Mouse (Mus musculus) thymus, postnatal 10 days (tissue): Measurements from ENCODE around the gene Wdr24.
"Not testable (repeated sequence)": the region's sequence is repeated elsewhere in the genome, so short reads cannot be mapped to it uniquely, and the experiment has no call there.

Experiments
- DNase-seq, 2 experiments: peaks; one replicate each; pipeline ENCODE4 v3.0.0; 2021; ENCODE audit warnings: low spot score in 2 of 2

Gene Wdr24

GRCm38 (mm10) chr17:25860229-25860628, 36.8 kb downstream of the Wdr24 start:
- DNase-seq, result no peak

DNA sequence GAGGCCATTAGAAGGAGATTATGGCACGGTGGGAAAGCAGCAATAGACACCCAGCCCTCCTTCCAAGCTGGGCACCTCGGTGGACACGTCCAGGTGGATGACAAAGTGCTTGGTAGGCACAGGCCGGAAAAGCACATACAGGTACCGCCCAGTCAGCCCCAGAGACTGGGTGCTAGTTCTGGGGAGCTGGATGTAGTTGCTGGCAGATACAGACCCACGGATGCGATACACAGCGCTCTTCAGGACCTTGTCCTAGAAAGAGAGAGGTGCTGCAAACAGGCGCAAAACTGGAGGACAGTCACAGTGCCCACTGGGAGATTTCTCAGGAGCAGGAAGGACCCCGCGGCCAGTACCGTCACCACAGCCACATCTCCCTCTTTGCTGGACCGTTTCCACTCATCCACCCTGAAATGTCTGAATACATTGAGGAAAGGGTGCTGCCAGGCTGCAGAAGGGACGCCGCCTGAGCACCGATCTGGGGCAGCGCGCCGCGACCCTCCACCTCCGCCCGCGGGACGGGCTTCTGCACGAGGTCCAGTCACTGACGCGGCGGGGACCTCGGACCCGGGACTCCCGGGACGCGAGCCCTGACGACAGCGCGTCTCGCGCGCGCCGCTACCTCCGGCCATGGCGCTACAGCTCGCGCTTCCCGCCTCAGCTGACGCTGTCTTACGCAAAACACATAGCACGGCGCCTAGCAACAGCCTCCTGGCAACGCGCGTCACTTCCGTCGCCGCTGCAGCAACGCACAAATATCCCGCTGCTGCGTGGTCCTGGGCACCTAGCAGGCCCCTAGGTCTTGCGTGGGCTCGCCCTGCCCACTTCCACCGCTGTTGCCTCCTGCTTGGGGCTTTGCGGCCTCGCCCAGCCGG, 37.6 kb downstream of the Wdr24 start, which contains the start of gene Wdr90:
Wdr90 (minus strand) TSS at position 670 of the 872 bp plus-strand sequence.
- DNase-seq, result peak; percentile 81

DNA sequence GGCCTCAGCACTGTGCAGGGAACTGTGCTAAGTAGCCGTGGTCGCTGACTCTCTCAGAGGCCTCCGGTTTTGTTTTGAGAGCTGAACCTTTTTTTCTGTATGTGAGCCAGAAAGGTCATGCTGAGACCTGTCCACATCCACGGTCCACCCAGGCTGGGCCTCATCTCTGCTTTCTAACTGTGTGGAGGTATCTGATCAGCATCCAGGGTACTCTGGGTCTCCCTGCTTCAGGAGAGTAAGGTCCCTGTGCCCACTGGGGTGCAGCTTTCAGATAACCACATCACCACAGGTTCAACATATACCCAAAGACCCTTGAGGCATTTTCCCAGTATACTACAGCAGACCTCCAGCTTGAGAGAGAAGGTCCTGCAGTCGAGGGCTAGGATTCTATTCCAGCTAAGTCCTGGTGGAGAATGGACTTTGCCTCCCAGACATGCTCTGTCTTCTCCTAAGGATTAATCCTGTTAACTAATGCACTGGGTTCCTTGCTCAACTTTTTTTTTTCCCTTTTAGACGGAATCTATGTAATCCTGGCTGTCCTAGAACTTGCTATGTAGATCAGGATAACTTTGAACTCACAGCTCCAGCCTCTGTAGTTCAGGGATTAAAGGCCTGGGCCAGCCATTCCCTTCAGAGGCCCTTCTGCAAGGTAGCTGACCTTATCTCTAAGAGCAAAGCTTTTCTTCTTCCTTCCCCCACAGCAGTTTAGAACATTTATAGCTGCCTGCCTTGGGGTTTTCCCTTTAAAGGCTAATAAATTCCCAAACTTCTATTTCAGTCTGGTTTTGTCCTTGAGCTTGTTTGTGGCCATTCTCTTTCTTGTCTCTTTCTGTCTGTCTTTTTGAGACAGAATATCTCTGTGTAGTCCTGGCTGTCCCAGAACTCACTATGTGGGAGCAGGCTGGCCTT, 38.5 kb downstream of the Wdr24 start:
- no peak for DNase-seq

GRCm38 (mm10) chr17:25863681-25864080, 40.3 kb downstream of the Wdr24 start:
- no peak for DNase-seq

DNA sequence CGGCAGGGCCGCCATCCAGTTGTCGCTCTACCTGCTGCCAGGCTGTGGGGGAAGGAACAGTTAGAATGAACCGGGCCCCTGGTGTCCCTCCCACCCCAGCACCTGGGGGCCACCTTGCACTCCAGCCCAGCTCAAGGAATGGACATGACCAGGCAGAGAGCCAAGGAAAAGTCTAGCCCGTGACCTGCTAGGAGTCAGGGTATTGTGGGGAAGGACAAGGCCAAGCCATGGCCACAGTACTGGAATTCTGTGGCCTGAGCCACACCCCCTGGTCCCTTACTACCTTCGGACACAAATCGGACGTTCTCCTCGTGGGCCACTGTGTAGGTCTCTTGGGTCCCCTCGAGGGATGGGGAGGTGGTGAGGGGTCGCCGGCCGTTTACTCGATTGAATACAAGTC, 40.9 kb downstream of the Wdr24 start:
- no peak for DNase-seq

GRCm38 (mm10) chr17:25865288-25865687, 41.9 kb downstream of the Wdr24 start:
- no peak for DNase-seq

DNA sequence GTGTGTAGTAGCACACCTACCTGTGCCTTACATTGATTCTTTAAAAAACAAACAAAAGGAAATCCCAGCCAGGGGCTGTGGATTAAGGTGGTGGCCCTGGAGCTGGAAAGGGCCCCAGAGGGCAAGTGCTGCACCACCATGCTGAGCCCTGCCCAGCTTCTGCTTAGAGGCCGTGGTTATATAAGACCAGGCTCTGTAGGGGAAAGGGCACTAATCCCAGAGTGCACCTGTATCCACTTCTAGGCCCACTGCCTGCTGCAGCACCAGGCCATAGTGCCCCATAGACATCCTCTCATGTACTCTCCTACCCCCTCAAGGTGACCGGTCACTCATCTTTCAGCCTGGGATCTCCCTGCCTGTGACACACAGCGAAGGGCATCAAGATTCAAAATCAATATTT, 42.7 kb downstream of the Wdr24 start:
- DNase-seq, result no peak

- peak in 1 of 2 experiments; percentile 33 for DNase-seq
Observed at GRCm38 (mm10) chr17:25867509-25867835, 44.0 kb downstream of the Wdr24 start.

GRCm38 (mm10) chr17:25867836-25868600, 44.6 kb downstream of the Wdr24 start:
- DNase-seq, result peak in 1 of 2 experiments; percentile 34

DNA sequence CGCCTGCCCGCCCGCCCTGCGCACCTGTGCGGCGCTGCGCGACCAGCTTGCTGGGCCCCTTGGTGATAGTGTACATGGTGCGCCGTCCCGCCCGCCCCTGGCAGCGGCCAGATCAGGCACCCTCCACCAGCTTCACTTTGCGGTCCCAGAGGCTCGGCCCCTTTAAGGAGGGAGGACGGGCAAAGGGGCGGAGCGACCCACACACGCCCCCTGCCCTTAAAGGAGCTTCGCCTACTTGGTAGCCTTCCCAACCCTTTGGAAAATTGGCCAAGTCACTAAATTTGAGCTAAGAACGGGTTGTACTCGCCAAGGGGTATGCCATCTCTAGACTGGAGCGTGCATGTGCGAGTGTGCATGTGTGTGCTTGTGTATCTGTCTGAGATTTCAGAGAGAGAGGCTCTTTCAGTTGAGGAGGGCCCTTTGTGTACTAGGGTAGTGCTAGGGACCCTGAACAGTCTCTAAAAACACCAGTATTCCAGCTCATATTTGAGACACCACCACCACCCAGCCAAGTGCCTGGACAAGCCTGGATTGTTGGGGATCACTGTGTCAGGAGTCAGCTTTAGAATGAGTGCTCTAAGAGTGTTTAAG, 45.3 kb downstream of the Wdr24 start, which contains the start of gene Mcrip2:
Mcrip2 (minus strand) TSS at position 164 of the 591 bp plus-strand sequence.
- peak; percentile 60 to 61 for DNase-seq

- no peak for DNase-seq
Observed at GRCm38 (mm10) chr17:25869498-25869897, 46.1 kb downstream of the Wdr24 start.

DNA sequence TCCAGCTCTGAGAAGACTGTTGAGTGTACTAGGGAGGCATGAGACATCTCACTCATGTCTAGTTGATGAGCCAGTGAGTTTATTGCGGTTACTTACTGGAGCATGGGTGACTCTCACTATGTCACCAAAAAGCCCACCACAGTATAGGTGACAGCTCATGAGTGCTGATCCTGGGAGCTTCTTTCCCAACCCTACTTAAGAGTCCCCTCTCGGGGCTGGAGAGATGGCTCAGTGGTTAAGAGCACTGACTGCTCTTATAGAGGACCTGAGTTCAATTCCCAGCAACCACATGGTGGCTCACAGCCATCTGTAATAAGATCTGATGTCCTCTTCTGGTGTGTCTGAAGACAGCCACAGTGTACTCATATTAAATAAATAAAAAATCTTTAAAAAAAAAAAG, 46.5 kb downstream of the Wdr24 start:
- DNase-seq, result no peak

DNA sequence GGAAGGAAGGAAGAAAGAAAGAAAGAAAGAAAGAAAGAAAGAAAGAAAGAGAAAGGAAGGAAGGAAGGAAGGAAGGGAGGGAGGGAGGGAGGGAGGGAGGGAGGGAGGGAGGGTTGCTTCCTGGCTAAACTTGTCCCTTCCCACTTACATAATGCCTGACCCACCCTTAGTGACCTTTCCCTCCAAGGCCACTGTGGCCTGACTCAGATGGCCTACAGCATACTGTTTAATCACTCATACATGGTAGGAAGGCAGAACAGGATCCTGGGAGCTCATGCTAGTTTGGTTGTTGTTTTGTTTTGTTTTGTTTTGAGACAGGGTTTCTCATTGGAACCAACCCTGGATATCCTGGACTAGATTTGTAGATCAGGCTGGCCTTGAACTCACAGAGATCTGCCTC, 48.1 kb downstream of the Wdr24 start:
- DNase-seq, result not testable (repeated sequence)

DNA sequence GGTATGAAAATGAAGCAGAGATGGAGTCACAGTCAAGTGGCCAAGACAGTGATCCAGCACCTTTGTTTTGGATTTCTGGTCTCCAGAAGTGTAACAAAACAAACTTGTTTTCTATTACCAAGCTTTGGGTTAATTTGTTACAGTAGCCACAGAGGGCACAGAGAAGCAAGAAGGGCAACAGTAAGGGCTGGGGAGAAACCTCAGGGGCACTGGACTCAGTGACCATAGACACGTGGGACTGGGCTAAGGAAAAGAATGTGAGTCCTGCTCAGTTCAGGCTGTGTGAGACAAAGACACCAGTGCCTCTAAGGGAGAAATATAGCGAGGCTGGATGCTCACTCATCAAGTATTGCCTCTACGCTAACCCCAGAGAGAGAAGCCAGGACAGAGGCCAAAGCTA, 49.2 kb downstream of the Wdr24 start:
- no peak for DNase-seq

- DNase-seq, result no peak
Observed at GRCm38 (mm10) chr17:25873405-25874147, 50.1 kb downstream of the Wdr24 start.

DNA sequence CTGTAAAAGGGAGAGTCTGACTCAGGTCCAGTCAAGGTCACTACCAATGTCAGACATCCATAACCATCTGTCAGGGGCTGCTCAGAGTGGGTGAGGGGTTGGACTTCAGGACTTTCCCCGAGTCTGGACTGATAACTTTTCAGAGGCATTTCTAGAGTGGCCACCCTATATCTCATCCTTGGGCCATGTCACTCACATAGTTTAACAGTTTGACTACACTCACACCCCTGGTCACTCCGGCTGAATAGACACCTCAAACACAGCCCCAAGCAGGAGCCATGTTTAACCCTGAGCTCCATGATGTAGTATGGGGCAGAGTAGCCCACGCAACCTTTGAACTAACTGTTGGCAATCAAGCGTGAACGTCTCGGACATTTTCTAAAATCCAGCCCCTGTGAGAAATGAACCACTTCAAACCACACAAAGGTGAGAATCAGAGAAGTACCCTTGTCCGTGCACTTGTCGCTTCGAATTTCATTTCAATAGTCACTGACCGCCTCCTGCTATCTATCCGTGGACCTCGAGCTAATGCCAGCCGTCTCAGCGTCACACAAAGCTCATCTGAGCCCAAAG, 50.8 kb downstream of the Wdr24 start:
- no peak for DNase-seq

- DNase-seq, result peak; percentile 92 to 96
Observed at GRCm38 (mm10) chr17:25874721-25875170, 51.3 kb downstream of the Wdr24 start, which contains the start of gene Mettl26. Gene Mettl26, plus strand, starts transcription at chr17:25875074.

DNA sequence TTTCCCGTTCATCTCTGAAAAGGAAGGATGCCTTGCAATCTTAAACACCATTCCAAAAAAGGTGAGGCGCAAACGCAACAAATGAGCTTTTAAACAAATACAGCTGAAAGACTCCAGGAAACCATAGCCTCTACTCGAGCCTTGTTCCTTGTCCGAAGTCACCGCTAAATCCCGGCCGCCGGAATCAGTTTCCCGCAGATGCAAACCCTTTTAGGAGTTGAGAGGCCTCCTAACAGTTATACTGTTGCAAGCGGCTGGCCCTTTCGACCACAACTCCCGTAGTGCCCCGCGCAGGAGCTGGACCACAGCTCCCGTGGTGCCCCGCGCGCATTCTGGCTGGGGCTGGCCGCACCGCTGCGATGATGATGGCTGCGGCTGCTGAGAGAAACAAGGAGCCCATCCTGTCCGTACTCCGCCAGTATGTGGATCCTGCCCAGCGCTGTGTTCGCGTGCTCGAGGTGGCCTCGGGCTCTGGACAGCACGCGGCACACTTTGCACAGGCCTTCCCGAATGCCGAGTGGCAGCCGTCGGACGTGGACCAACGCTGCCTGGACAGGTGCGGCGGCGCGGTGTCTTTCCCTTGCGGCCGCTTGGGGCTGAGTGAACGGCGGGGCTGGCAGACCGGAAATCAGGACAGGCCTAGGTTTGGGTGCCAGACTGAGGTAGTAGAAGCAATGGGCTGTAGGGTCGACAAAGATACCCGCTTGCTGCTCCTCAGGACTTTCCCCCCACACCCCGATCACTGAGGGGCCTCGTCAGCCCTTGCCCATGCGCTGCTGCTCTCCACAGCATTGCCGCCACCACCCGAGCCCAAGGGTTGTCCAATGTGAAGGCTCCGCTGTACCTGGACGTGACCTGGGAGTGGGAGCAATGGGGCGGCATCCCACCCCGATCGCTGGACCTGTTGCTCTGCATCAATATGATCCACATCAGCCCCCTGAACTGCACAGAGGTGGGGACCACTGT, 52.0 kb downstream of the Wdr24 start:
- DNase-seq, result peak; percentile 81

DNA sequence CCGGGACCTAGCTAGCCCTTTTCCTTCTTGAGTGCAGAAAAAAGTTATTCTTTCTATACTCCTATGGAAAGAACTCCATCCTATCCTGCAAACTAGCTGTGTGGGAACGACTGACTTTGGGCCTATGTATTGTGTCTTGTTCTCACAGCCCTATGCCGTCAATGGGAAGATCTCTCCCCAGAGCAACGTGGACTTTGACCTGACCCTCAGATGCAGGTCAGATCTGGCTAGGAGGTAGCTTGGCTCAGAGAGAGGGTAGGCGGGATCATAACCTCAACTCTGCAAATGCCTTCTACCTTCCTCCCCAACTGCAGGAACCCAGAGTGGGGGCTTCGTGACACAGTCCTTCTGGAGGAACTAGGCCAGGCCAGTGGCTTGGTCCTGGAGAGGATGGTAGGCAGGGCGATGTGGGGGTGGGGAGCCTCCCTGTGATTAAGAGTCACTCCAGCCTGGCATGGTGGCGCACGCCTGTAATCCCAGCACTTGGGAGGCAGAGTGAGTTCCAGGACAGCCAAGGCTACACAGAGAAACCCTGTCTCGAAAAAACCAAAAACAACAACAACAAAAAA, 53.0 kb downstream of the Wdr24 start:
- DNase-seq, result no peak
